Mouse (Mus musculus): Measurements from ENCODE around the gene Trim63.
"Not testable (repeated sequence)": the region's sequence is repeated elsewhere in the genome, so short reads cannot be mapped to it uniquely, and the experiment has no call there.

Trim63 gene

DNA sequence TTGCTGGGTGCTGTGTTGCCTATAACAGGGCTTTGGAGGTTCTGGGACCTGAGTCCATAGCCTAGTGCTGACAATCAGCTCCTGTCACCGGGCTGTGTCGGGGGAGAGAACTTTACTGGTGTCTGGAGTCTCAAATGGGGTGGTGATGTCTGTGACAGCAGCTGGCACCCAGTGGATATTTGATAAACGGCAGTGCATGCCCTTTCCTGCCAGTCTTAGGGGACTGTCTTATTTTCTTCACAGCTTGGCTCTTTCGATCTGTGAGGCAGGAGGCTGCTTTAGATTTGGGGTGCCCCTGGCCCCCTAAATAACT lies 15.5 kb upstream of the Trim63 start:
- DNase-seq, result no peak

DNA sequence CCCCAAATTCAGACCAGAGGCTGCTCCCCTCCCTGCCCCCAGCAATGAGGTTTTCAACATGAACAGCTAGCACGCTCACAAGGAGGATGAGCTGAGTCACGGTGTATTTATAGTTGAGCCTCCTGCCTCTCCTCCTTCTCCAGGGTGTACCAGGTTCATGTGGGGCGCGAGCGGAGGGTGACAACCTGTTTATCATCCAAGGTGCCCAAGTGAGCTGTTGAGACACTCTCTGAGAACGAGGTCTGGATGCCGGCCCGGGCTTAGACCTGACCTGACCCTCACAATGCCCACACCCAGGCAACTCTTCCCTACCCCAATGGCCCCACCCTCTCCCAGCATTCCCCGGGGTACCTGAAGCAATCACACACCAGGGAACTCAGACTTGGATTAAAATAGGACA lies 14.6 kb upstream of the Trim63 start:
- peak; percentile 33 for DNase-seq

DNA sequence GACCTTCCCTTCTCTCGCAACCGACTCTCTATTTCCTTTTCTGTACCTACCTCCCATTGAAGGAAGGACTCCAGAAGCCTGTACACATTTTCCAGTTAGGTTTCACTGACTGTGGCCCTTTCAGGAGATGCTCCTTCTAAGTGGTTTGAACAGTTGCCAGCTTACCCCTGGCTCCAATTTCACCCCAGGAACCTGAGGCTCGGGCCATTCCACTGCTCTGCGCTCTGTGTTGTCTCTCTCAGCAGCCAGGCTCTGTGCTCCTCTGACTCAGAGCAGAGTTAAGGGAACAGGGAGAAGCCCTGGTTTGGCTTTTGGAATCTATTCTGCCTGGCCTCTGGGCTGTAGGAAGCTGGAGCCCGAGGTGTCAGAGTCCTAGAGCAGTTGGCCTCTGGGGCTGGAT lies 12.8 kb upstream of the Trim63 start:
- no peak for DNase-seq

DNA sequence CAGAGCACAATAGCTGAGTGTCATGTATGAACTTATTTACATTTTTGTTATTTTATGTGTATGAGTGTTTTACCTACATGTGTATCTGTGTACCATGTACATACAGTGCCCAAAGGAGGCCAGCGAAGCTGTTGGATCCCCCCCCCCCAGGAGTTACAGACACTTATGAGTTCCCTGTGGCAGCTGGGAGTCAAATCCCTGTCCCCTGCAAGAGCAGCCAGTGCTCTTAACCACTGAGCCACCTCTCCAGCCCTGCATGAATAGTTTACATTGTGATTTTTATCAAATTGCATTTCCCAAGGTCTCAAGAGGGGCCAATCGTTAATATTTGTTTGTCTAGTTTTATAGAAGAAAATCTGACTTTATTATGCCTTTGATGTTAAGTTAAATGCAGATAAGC lies 8.0 kb upstream of the Trim63 start:
- DNase-seq, result no peak

DNA sequence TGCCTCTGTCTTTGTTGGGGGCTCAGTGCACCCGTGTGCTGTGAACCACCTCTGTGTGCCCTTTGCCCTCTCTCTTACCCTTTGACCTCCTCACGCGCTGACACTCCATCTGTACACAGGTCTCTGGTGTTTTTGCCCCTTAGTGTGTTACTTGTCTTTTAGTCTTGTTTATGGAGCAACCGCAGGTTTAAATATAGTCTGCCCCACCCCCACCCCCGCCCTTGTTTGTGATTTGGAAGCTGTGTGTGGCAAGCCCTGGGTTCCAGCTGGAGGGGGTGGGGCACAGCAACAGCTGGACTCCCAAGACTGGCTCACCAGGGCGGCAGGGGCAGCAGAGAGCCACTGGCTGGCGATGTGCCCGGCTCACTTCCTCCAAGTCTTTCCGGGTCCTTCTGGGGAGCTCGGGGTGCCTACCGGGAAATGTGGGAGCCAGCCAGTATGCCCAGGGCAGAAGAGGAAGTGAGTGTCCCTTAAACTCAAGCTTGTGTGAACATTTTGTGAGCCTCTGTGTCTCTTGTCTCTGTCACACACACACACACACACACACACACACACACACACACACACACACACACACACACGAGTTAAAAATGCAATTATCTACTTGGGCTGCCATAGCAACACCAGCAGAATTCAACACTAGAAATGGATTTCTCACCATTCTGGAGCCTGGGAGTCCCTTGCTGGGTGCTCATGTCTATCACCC lies 7.4 kb upstream of the Trim63 start:
- peak; percentile 91 for DNase-seq

DNA sequence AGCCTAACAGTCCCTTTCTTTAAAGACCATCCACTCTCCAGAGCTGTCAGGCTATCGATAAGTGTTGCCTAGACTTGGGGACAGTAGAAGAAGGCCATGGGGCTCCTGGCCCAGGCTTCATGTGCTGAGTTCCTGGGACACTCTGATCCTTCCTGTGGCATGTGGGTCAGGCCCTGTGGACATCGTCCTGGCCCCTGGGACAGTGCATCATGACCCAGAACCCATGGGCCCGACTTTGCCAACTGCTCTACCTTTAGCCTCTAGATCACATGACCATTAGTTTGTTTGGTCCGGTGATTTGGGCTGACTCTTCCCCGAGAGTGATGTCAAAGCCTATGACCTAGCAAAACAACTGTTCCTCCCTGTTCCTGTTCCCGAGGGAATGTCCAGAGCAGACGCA lies 4.8 kb upstream of the Trim63 start:
- DNase-seq, result no peak

DNA sequence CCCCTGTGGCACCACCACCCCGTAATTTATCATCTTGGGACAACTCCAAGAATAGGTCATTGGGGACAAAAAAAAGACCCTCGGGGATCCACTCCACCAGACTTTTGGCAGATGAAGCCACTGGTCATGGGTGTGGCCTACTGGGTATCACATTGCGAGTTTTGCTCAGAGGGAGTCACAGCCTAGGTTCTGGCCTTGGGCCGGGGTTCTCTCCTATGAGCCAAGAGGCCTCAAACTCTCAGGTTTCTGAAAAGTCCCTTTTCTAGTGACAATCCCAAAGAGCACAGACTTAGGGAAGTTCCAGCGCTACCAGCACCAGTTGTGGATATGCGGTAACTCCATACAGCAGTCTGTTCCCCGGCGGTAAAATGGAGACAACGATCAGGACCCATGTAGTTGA lies 4.3 kb upstream of the Trim63 start:
- no peak for DNase-seq

DNA sequence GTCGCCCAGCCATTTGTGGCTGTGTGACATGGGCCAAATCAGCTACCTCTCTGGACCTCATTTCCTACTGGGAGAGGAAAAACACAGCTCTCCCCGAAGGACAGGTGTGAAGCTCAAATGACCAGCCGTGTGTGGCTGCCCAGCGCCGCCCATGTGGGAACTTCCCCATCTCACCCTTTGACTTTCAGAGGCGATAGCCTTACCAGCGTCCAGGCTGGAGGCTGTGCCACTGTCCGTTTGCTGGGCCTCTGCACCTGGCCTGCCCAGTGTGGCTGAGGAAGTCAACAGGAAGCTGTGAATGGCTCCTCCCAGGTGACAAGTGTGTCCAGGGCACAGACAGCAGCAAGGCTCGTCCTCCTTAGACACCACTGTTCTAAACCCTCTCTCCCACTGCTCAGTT lies 3.1 kb upstream of the Trim63 start:
- no peak for DNase-seq

DNA sequence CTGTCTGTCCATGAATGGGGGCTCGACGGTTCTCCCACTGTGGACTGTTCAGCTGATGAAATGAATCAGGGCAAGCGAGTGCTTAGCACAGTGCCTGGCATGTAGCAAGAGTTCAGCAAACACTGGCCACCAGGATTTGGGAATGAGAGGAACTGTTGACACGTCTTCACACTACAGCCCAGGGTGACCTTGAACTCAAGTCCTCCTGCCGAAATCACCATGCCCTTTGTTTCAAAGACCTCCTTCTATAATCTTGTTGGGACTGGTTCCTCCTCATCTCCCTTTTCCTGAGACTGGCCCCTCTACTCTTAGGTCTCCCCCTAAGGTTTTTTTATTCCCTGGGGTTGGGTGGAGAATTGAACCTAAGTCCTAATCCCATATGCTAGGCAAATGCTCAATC lies 2.6 kb upstream of the Trim63 start:
- no peak for DNase-seq

DNA sequence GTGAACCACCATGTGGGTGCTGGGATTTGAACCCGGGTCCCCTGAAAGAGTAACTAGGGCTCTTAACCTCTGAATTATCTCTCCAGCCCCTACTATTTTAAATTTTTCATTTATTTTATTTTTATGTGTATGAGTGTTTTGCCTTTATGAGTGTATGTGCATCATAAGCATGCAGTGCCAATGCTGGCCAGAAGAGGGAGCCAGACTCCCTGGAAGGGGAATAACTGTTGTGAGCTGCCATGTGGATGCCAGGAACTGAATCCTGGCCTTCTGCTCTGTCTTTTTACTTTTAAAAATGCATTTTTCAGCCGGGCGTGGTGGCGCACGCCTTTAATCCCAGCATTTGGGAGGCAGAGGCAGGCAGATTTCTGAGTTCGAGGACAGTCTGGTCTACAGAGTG lies 2.0 kb upstream of the Trim63 start:
- DNase-seq, result no peak

DNA sequence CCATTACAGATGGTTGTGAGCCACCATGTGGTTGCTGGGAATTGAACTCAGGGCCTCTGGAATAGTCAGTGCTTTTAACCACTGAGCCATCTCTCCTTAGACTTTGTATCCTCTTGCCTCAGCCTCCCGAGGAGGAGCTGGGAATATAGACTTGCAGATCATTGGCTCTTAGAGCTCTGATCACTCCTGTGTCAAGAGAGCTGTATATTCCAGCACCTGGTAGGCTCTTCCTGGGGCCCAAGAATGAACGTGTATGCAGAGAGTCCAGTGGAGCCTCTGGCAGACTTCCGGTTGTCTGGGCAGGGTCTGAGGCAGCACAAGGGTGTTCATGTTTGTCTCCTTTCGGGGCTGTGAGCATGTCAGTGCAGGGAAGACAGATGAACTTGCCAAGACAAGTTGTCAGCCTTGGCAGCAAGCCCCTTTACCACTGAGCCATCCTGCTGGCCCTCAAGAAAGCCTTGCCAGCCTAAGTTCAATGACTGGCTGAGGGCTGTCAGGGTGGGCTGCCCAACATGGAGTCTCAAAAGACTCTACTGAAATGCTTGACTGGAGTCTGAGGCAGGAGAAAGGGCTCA lies 752 bp upstream of the Trim63 start:
- no peak for DNase-seq

DNA sequence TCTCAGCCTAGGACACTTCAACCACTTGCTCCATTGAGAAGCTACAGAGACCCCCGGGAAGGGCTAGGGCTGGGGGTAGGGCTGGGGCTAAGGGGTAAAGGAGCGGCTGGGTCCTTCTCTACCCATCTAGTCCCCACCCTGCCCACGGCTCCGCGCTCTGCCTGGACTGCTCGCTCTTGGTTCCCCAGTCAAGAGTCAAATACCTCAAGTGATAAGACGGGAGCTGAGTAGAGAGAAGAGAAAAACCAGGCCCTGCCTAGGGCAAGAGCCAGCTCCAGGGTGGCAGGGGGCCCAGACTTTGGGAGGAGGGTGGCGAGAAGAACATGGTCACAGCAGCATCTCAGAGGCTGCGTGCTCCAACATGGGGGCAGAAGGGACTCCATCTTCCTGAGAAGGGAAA lies 550 bp downstream of the Trim63 start:
- no peak for DNase-seq

DNA sequence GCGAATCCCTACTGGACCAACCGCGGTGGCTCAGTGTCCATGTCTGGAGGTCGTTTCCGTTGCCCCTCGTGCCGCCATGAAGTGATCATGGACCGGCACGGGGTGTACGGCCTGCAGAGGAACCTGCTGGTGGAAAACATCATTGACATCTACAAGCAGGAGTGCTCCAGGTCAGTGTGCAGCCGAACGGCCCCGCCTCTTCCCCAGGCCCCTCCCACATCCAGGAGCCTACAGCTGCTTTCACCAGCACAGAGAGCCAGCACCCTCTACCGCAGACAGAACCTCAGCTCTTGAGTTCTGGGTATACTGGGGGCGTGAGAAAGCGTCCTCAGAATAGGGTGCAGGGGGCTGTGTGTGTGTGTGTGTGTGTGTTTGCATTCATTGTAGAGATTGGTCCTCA lies 1.5 kb downstream of the Trim63 start:
- peak; percentile 32 for DNase-seq

DNA sequence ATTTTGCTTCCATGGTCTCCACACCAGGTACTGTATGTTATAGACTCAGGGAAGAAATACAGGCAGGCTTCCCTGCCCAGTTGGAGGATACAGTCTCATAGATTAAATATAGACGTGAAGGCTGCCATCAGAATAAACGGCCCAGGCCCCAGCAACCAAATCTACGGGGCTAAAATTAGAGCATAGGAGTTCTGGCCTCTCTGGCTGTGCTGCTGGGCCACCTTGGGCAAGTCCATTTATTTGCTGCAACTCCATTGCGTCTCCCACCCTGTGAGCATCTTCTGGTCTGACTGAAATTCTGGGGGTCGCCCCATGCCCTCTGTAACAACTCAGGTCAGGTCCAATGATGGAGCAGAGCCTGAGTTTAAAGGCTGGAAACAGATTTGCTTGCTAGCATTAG lies 4.2 kb downstream of the Trim63 start:
- DNase-seq, result no peak

DNA sequence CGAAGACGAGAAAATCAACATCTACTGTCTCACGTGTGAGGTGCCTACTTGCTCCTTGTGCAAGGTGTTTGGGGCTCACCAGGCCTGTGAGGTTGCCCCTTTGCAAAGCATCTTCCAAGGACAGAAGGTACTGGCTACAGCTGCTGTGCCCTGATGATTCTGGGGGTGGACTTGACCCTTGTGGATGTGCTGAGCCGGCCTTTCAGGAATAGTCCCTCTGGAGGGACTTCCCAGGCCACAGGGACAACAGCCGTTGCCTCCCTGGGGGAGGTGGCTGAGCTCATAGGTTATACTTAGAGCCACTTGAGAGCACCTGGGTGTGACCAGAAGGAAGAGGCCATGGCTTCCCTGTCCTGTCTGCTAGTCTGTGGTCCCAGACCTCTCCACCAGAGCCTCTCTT lies 4.8 kb downstream of the Trim63 start:
- DNase-seq, result no peak

DNA sequence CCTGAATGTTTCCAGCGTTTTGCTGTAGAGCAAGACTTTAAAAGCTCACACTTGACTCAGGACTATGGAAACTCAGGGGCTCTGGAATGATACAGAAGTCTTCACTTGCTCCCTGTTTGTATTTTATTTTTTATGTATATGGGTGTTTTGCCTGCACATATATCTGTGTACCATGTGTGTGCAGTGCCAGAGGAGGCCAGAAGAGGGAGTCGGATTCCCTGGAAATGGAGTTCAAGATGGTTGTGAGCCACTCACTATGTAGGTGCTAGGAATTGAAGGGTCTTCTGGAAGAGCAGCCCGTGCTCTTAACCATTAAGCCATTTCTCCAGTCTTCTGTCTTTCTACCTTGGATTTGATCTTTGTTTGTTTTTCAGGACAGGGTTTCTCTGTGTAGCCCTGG lies 6.6 kb downstream of the Trim63 start:
- no peak for DNase-seq

DNA sequence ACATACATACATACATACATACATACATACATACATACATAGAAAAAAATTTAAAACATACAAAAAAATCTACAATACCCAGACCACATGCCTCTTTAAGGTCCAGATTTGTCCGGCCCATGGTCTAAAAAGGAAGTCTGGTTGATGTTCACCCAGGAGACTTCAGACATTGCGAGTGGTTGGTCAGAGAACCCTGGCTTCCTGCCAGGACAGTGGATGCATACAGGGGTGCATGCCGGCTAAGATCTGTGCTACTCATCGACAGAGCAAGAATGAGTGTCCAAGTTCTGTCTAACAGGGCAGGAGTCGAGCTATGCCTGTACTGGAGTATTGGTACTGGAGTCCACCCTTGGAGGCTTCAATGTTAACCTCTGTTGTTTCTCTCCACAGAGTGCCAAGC lies 9.7 kb downstream of the Trim63 start:
- DNase-seq, result no peak

DNA sequence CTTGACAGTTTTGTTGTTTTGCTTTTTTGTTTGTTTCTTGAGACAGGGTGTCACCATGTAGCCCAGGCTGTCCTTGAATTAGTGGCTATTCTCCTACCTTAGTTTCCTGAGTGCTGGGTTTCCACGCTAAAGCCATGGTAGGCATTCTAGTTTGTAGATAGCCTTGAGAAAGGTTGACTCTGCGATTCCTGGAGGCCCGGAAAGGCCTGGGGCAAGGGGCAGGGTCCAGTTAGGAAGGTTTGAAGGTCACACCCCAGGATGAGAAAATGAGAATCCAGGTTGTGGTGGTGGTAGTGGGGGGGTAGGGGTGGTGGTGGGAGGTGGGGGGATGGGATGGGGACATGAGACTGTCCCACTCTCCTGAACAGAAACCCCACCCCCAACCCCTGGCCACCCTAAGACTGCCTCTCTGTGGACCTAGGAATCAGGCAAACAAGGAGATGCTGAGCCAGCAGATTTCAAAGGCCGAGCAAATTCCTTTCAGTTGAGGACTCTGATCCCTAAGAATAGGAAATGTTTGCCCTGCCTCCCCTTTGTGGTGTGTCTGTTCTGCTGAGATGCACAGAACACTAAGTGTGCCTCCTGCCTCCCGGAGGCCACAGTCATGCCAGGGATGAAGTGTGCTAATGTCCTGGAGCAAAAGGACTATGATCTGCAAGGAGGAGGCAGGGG lies 12.1 kb downstream of the Trim63 start:
- DNase-seq, result no peak

DNA sequence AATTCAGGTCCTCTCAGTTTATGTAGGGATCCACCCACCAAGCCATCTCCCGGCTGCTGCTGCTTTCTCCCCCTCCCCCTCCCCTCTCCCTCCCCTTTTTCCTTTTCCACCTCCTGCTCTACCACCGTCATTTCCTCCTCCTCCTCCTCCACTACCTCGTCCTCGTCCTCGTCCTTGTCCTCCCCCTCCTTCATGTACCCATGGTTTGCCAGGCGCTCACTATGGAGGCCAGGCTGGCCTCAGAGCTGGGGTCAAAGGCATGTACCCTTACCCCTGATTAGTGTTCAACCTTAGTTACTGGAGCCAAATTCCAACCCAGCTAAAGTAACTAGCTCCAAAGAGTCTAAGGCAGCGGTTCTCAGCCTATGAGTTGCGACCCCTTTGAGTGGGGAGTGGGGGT lies 13.2 kb downstream of the Trim63 start:
- DNase-seq, result no peak

DNA sequence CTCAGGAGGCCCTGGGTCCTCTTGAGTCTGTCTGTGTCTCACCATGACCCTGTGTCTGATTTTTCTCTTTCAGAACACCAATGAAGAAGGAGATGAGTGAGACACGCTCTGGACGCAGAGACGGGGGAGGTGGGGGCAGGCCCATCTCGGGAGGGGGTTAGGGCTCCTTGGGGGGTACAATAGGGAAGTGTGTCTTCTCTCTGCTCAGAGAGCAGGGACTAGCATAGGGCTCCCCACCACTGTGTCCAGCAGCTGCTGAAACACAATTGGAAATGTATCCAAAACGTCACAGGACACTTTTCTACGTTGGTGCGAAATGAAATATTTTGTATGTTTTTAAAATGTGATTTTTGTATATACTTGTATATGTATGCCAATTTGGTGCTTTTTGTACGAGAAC lies 13.9 kb downstream of the Trim63 start:
- DNase-seq, result no peak

DNA sequence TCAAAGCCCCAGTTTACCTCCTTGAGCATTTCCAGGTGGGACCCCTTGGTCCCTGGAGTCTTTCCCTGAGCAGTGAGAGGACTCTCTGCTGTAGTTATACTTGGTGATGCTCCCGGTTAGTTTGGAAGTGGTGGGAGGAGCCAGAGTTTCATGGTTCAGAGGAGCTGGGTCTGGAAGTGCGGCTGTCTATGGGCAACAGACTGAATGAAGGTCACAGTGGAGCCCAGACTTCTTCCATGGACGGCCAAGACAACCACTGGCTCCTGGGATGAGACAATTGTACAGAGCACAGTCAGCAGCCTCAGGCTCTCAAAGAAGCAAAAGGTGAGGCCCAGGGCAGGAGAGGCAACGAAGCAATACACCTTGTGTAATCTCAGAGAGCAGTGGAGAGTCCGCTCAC lies 15.4 kb downstream of the Trim63 start:
- DNase-seq, result no peak

DNA sequence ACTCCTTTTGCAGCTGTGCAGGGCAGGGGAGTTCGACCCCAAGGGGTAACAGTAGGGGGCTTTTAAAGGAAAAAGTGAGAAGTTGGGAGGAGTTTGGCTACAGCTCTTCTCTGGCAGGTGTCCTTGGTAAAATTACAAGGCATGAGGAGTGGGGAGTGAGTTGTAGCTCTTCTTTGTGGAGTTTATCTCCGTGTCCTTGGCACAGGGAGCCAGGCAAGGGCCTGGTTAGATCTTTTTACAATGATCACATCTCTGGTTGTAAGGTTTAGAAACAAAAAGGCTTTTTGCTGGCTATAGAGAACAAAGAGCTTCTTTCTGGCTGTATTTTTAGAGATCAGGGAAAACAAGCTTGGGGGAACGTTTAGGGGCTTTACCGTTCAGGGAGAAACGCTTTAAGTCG lies 26.3 kb downstream of the Trim63 start:
- DNase-seq, result not testable (repeated sequence)

DNA sequence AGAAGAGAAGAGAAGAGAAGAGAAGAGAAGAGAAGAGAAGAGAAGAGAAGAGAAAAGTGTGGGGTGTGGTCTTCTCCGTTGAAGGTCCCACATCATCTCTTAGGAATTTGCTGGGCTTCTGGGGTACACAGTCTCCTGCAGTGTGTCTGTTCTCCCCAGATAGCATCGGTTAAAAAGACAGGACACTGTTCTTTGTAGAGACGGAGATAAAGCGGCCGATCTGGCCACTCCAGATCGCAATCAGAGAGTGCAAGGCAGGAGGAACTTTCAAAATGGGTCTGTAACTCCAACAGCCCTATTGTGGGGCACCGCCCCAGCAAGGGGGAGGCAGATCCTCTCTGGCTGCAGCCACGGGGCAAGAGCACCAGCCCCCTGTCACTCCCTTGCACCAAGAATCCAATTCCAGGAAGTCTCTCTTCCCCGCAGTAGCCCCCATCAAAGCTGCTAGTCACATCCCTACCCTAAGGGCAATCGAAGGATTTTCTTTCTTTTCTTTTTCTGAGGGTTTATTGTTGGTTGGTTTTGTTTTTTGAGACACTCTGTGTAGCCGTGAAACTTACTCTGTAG lies 27.4 kb downstream of the Trim63 start:
- no peak for DNase-seq

All from lung, postnatal 10 days (tissue).